Mouse (Mus musculus): ENCODE results near the gene Scg2. TPM values are rescaled to one million over a fixed set of nuclear protein-coding genes. Genes with fewer than 3 reads are reported as not detected.

Scg2 gene
- polyA plus RNA-seq, 1 experiment from 2014 or later: 7.2 TPM

GRCm38 (mm10) chr1:79436671-79437070, 3.2 kb downstream of the Scg2 start:
- no peak overlapping the region for H3K4me2 ChIP-seq
- no peak overlapping the region for H3K27ac ChIP-seq
- H3K4me3 ChIP-seq (replicated peaks): no peak overlapping the region
- 78% methylated on average over 8 of the region's 8 CpGs for WGBS
- H3K9me3 ChIP-seq: no peaks in the 10 kb centered on the region
- H3K4me1 ChIP-seq: no peaks in the 10 kb centered on the region
- H3K27me3 ChIP-seq (replicated peaks): no peaks in the 10 kb centered on the region
- H3K36me3 ChIP-seq: no peaks in the 10 kb centered on the region
- no peak overlapping the region for H3K9ac ChIP-seq
- ATAC-seq (ENCODE audit: insufficient read depth, low FRiP score, low read depth): no peak

- H3K9me3 ChIP-seq: no peaks in the 10 kb centered on the region
- WGBS: 65% methylated on average over 5 of the region's 5 CpGs
- H3K27me3 ChIP-seq (replicated peaks): no peaks in the 10 kb centered on the region
- no peak for ATAC-seq (ENCODE audit: insufficient read depth, low FRiP score, low read depth)
- H3K4me2 ChIP-seq: no peak overlapping the region
- no peak overlapping the region for H3K4me3 ChIP-seq (replicated peaks)
- H3K4me1 ChIP-seq: no peaks in the 10 kb centered on the region
- no peak overlapping the region for H3K27ac ChIP-seq
- H3K36me3 ChIP-seq: no peaks in the 10 kb centered on the region
- H3K9ac ChIP-seq: no peak overlapping the region
These were observed 10.9 kb downstream of the Scg2 start for GRCm38 (mm10) chr1:79429058-79429457.

- Histone ChIP-seq H3K9ac (no peak overlapping the region), H3K27me3 (replicated peaks) (no peaks in the 10 kb centered on the region), H3K4me2 (no peak overlapping the region), H3K36me3 (no peaks in the 10 kb centered on the region), H3K4me3 (replicated peaks) (no peak overlapping the region), H3K9me3 (no peaks in the 10 kb centered on the region), H3K4me1 (no peaks in the 10 kb centered on the region), H3K27ac (no peak overlapping the region)
- no peak for ATAC-seq (ENCODE audit: insufficient read depth, low FRiP score, low read depth)
These were observed 24.4 kb downstream of the Scg2 start for GRCm38 (mm10) chr1:79415496-79415895.

DNA sequence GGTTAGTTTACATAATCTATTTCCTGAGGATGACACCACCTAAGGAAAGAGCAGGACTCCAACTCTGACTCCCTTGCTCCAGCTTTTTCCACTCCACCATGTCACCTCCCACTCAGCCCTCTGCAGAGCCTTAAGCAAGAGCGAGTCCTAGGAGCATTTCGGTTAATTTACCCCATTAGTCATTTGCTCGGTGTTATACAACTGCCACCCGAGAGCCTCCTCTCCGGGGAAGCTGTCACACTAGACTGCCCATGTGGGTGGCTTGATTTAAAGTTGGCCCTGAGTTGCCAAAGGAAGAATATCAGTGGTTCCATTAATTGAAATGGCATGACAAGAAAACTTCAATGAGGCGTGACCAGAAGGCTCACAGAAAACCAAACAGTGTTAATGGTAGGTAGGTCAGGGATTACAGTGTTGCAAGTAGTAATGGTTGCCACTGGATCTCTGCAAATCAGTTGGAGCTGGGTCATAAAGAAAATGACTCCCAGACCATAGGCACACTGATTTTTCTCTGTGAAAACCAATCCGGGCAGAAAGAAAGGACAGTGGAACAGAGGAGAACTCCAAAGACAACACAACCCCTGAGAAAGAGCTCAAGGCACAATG, 33.5 kb downstream of the Scg2 start:
- Histone ChIP-seq H3K9me3 (no peaks in the 10 kb centered on the region), H3K4me2 (no peak overlapping the region), H3K4me3 (replicated peaks) (no peak overlapping the region), H3K36me3 (no peaks in the 10 kb centered on the region), H3K4me1 (no peaks in the 10 kb centered on the region), H3K9ac (no peak overlapping the region), H3K27me3 (replicated peaks) (no peaks in the 10 kb centered on the region), H3K27ac (no peak overlapping the region)
- WGBS: 61% methylated on average over 7 of the region's 7 CpGs
- ATAC-seq (ENCODE audit: insufficient read depth, low FRiP score, low read depth): no peak

GRCm38 (mm10) chr1:79401090-79402012, 38.6 kb downstream of the Scg2 start:
- Histone ChIP-seq H3K4me3 (replicated peaks) (no peak overlapping the region), H3K9ac (no peak overlapping the region), H3K9me3 (no peaks in the 10 kb centered on the region), H3K27ac (no peak overlapping the region), H3K36me3 (no peaks in the 10 kb centered on the region), H3K4me1 (no peaks in the 10 kb centered on the region), H3K4me2 (no peak overlapping the region), H3K27me3 (replicated peaks) (no peaks in the 10 kb centered on the region)
- ATAC-seq (ENCODE audit: insufficient read depth, low FRiP score, low read depth): no peak
- WGBS: 52% methylated on average over 10 of the region's 10 CpGs

GRCm38 (mm10) chr1:79400284-79400683, 39.6 kb downstream of the Scg2 start:
- 59% methylated on average over 5 of the region's 5 CpGs for WGBS
- no peaks in the 10 kb centered on the region for H3K9me3 ChIP-seq

More at GRCm38 (mm10) chr1:79400284-79400683, 39.6 kb downstream of the Scg2 start:
- no peaks in the 10 kb centered on the region for H3K4me1 ChIP-seq
- no peaks in the 10 kb centered on the region for H3K27me3 ChIP-seq (replicated peaks)
- no peak overlapping the region for H3K9ac ChIP-seq
- H3K27ac ChIP-seq: no peak overlapping the region
- no peaks in the 10 kb centered on the region for H3K36me3 ChIP-seq
- no peak for ATAC-seq (ENCODE audit: insufficient read depth, low FRiP score, low read depth)
- no peak overlapping the region for H3K4me2 ChIP-seq
- no peak overlapping the region for H3K4me3 ChIP-seq (replicated peaks)

Other genes with a start within 250 kb of the Scg2 start
- gene Ap1s3, start 231.9 kb upstream of the Scg2 start, polyA plus RNA-seq (2015; fragmentation: Nextera tagmentation; extraction: Ambion mirVana): 0.53 and 0.57 TPM in 2 replicates

All from stomach, embryonic 15.5 days (tissue).